Mouse (Mus musculus): ENCODE results near the gene Ppil3. TPM values are rescaled to one million over a fixed set of nuclear protein-coding genes. Genes with fewer than 3 reads are reported as not detected.

Gene Ppil3
- 28.7 and 30.7 TPM in 2 replicates for polyA plus RNA-seq (2012; rRNA removed)

GRCm38 (mm10) chr1:58445143-58445722 is at the start of gene Ppil3, which contains the start of gene Nif3l1:
TSS of gene Ppil3 (minus strand) at chr1:58445486.
TSS of gene Nif3l1 (plus strand) at chr1:58445151.
- DNase-seq (ENCODE audit: extremely low spot score in 1 of 2, low spot score in 1 of 2) = peak; percentile 89 to 92

GRCm38 (mm10) chr1:58482647-58483046 is 37.4 kb upstream of the Ppil3 start:
- no peak for DNase-seq (ENCODE audit: extremely low spot score in 1 of 2, low spot score in 1 of 2)

GRCm38 (mm10) chr1:58475662-58476061 is 30.4 kb upstream of the Ppil3 start:
- DNase-seq (ENCODE audit: extremely low spot score in 1 of 2, low spot score in 1 of 2) = no peak

GRCm38 (mm10) chr1:58465561-58465960 is 20.3 kb upstream of the Ppil3 start:
- DNase-seq (ENCODE audit: extremely low spot score in 1 of 2, low spot score in 1 of 2) = no peak

GRCm38 (mm10) chr1:58465042-58465441 is 19.8 kb upstream of the Ppil3 start:
- DNase-seq (ENCODE audit: extremely low spot score in 1 of 2, low spot score in 1 of 2) = no peak

GRCm38 (mm10) chr1:58463935-58464334 is 18.6 kb upstream of the Ppil3 start:
- DNase-seq (ENCODE audit: extremely low spot score in 1 of 2, low spot score in 1 of 2) = no peak

- no peak for DNase-seq (ENCODE audit: extremely low spot score in 1 of 2, low spot score in 1 of 2)
Observed at GRCm38 (mm10) chr1:58460566-58460965, 15.3 kb upstream of the Ppil3 start.

- peak in 1 of 2 experiments; percentile 38 for DNase-seq (ENCODE audit: extremely low spot score in 1 of 2, low spot score in 1 of 2)
Observed at GRCm38 (mm10) chr1:58458867-58459266, 13.6 kb upstream of the Ppil3 start.

GRCm38 (mm10) chr1:58458175-58458574 is 12.9 kb upstream of the Ppil3 start:
- no peak for DNase-seq (ENCODE audit: extremely low spot score in 1 of 2, low spot score in 1 of 2)

- DNase-seq (ENCODE audit: extremely low spot score in 1 of 2, low spot score in 1 of 2) = no peak
Observed at GRCm38 (mm10) chr1:58454316-58454715, 9.0 kb upstream of the Ppil3 start.

GRCm38 (mm10) chr1:58448396-58448795 is 3.1 kb upstream of the Ppil3 start:
- no peak for DNase-seq (ENCODE audit: extremely low spot score in 1 of 2, low spot score in 1 of 2)

- DNase-seq (ENCODE audit: extremely low spot score in 1 of 2, low spot score in 1 of 2) = no peak
Observed at GRCm38 (mm10) chr1:58447766-58448165, 2.5 kb upstream of the Ppil3 start.

- DNase-seq (ENCODE audit: extremely low spot score in 1 of 2, low spot score in 1 of 2) = no peak
Observed at GRCm38 (mm10) chr1:58445861-58446260, 575 bp upstream of the Ppil3 start.

GRCm38 (mm10) chr1:58444691-58445090 is 595 bp downstream of the Ppil3 start:
- DNase-seq (ENCODE audit: extremely low spot score in 1 of 2, low spot score in 1 of 2) = no peak

- no peak for DNase-seq (ENCODE audit: extremely low spot score in 1 of 2, low spot score in 1 of 2)
Observed at GRCm38 (mm10) chr1:58424551-58424950, 20.7 kb downstream of the Ppil3 start.

- peak; percentile 88 to 98 for DNase-seq (ENCODE audit: extremely low spot score in 1 of 2, low spot score in 1 of 2)
Observed at GRCm38 (mm10) chr1:58423371-58424248, 21.7 kb downstream of the Ppil3 start, which contains the start of gene Clk1. TSS of gene Clk1 (minus strand) at chr1:58424066.

GRCm38 (mm10) chr1:58422879-58423278 is 22.4 kb downstream of the Ppil3 start:
- DNase-seq (ENCODE audit: extremely low spot score in 1 of 2, low spot score in 1 of 2) = peak in 1 of 2 experiments; percentile 35

- no peak for DNase-seq (ENCODE audit: extremely low spot score in 1 of 2, low spot score in 1 of 2)
Observed at GRCm38 (mm10) chr1:58420961-58421360, 24.3 kb downstream of the Ppil3 start.

- DNase-seq (ENCODE audit: extremely low spot score in 1 of 2, low spot score in 1 of 2) = no peak
Observed at GRCm38 (mm10) chr1:58420032-58420431, 25.3 kb downstream of the Ppil3 start.

GRCm38 (mm10) chr1:58416048-58416447 is 29.2 kb downstream of the Ppil3 start:
- no peak for DNase-seq (ENCODE audit: extremely low spot score in 1 of 2, low spot score in 1 of 2)

- DNase-seq (ENCODE audit: extremely low spot score in 1 of 2, low spot score in 1 of 2) = no peak
Observed at GRCm38 (mm10) chr1:58415442-58415841, 29.8 kb downstream of the Ppil3 start.

- DNase-seq (ENCODE audit: extremely low spot score in 1 of 2, low spot score in 1 of 2) = no peak
Observed at GRCm38 (mm10) chr1:58410776-58411175, 34.5 kb downstream of the Ppil3 start.

Measured in frontal cortex, adult 2 months (tissue).